Mouse (Mus musculus): ENCODE data around the gene Tph1. TPM values are rescaled to one million over a fixed set of nuclear protein-coding genes. Genes with fewer than 3 reads are reported as not detected.
A peak's percentile ranks its signal among the peaks of the same experiment; 100 is the strongest.

Gene Tph1
- polyA plus RNA-seq, 1 experiment from 2014 or later = 0.67 TPM

GRCm38 (mm10) chr7:46612421-46612937 is 59.9 kb downstream of the Tph1 start:
- Histone ChIP-seq H3K4me3 (replicated peaks) (no peak overlapping the region), H3K9me3 (no peaks in the 10 kb centered on the region), H3K27me3 (replicated peaks) (no peaks in the 10 kb centered on the region), H3K9ac (no peak overlapping the region), H3K27ac (no peak overlapping the region), H3K36me3 (no peaks in the 10 kb centered on the region), H3K4me2 (no peak overlapping the region), H3K4me1 (no peaks in the 10 kb centered on the region)
- WGBS = 68% methylated on average over 6 of the region's 6 CpGs
- no peak for ATAC-seq (ENCODE audit: insufficient read depth, low FRiP score, low read depth)

- Histone ChIP-seq H3K4me3 (replicated peaks) (no peak overlapping the region), H3K27me3 (replicated peaks) (no peaks in the 10 kb centered on the region), H3K36me3 (no peaks in the 10 kb centered on the region), H3K4me2 (no peak overlapping the region), H3K27ac (no peak overlapping the region), H3K4me1 (no peaks in the 10 kb centered on the region), H3K9ac (no peak overlapping the region), H3K9me3 (no peaks in the 10 kb centered on the region)
- 73% methylated on average over 9 of the region's 9 CpGs for WGBS
- ATAC-seq (ENCODE audit: insufficient read depth, low FRiP score, low read depth) = no peak
Observed at GRCm38 (mm10) chr7:46611970-46612369, 60.4 kb downstream of the Tph1 start.

DNA sequence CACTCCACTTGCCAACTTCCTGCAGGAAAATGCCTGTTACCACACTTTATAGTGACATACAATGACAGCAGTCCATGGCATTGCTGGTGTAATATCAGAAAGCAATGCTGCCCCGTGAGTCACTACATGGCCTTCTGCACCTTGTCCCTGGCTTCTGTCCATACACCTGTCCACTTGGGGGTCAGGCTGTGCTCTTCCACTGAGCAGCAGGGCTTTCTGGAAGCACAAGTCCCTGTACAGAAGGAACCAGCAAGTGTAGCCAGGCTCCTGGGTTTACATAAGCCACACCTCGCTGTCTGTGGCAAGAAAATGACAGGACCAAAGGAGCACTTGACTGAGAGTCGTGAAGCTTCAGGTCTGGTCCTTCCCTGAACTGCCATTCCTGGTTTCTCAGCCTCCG is 63.0 kb downstream of the Tph1 start:
- WGBS = 79% methylated on average over 4 of the region's 4 CpGs
- Histone ChIP-seq H3K27ac (no peak overlapping the region), H3K36me3 (no peaks in the 10 kb centered on the region), H3K4me1 (no peaks in the 10 kb centered on the region), H3K9ac (no peak overlapping the region), H3K27me3 (replicated peaks) (no peaks in the 10 kb centered on the region), H3K4me3 (replicated peaks) (no peak overlapping the region), H3K4me2 (no peak overlapping the region), H3K9me3 (no peaks in the 10 kb centered on the region)
- ATAC-seq (ENCODE audit: insufficient read depth, low FRiP score, low read depth) = no peak

- 56% methylated on average over 11 of the region's 11 CpGs for WGBS
Observed at GRCm38 (mm10) chr7:46607428-46608055, 64.8 kb downstream of the Tph1 start.

DNA sequence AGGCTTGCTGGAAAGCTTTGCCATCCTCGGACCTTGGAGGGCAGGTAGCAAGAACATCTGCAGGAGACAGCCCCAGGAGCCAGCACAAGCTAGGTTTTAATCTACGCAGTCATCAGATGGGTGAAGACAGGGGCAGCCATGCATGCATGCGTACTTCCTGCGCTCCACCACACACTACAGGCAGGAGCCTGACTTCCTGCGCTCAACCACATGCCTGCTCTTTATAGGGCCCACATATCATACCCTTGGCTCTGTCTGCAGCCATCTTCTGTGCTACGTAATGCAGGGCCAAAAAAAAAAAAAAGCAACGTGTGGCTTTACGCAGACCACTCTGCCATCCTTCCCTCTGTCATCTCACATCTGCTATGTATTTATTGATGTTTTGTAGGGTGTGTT is 65.3 kb downstream of the Tph1 start:
- no peak for ATAC-seq (ENCODE audit: insufficient read depth, low FRiP score, low read depth)

More at GRCm38 (mm10) chr7:46607428-46608055, 64.8 kb downstream of the Tph1 start:
- no peaks in the 10 kb centered on the region for H3K4me1 ChIP-seq
- peak; percentile 14; the same call in 1 of the 2 replicates for ATAC-seq (ENCODE audit: insufficient read depth, low FRiP score, low read depth)
- H3K9ac ChIP-seq = no peak overlapping the region
- no peak overlapping the region for H3K27ac ChIP-seq
- H3K4me2 ChIP-seq = no peak overlapping the region
- no peaks in the 10 kb centered on the region for H3K27me3 ChIP-seq (replicated peaks)
- H3K4me3 ChIP-seq (replicated peaks) = no peak overlapping the region
- no peaks in the 10 kb centered on the region for H3K9me3 ChIP-seq
- no peaks in the 10 kb centered on the region for H3K36me3 ChIP-seq

DNA sequence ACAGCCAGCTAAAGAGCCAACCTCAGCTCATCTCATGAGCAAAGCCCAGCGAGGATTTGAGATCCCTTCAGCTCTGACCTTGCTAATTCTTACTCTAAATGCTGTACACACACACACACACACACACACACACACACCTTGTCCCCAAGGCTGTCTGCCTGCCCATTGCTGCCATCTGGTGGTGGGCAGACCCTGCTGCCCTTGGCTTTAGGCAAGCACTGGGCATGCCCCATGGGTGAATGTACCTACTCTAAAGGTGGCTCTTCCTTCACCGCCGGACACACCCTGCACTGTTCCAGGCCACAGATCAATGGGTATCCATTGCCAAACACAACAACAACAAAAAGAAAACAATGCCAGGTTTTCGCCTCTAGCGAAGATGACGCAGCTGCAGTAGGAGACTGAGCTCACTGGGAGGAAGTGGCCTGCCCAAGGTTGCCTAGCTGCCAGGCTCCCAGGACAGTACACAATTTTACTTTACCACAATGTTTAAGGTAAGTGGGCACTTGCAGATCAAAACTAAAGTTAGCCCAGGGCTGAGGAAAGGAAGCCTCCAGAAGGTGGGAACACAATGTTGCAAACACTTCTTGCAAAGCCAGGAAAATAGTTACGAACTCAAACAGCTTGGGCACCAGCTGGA is 65.8 kb downstream of the Tph1 start:
- H3K27ac ChIP-seq = no peak overlapping the region
- no peaks in the 10 kb centered on the region for H3K36me3 ChIP-seq
- no peak overlapping the region for H3K4me2 ChIP-seq
- H3K4me1 ChIP-seq = no peaks in the 10 kb centered on the region
- 76% methylated on average over 7 of the region's 7 CpGs for WGBS
- no peak overlapping the region for H3K9ac ChIP-seq
- H3K4me3 ChIP-seq (replicated peaks) = no peak overlapping the region
- ATAC-seq (ENCODE audit: insufficient read depth, low FRiP score, low read depth) = no peak
- H3K9me3 ChIP-seq = no peaks in the 10 kb centered on the region
- no peaks in the 10 kb centered on the region for H3K27me3 ChIP-seq (replicated peaks)

More for the DNA sequence above, 65.3 kb downstream of the Tph1 start:
- H3K9me3 ChIP-seq = no peaks in the 10 kb centered on the region
- H3K4me2 ChIP-seq = no peak overlapping the region
- H3K27me3 ChIP-seq (replicated peaks) = no peaks in the 10 kb centered on the region
- no peak overlapping the region for H3K9ac ChIP-seq
- WGBS = 73% methylated on average over 8 of the region's 8 CpGs
- H3K4me1 ChIP-seq = no peaks in the 10 kb centered on the region
- no peak overlapping the region for H3K27ac ChIP-seq
- H3K4me3 ChIP-seq (replicated peaks) = no peak overlapping the region
- no peaks in the 10 kb centered on the region for H3K36me3 ChIP-seq

DNA sequence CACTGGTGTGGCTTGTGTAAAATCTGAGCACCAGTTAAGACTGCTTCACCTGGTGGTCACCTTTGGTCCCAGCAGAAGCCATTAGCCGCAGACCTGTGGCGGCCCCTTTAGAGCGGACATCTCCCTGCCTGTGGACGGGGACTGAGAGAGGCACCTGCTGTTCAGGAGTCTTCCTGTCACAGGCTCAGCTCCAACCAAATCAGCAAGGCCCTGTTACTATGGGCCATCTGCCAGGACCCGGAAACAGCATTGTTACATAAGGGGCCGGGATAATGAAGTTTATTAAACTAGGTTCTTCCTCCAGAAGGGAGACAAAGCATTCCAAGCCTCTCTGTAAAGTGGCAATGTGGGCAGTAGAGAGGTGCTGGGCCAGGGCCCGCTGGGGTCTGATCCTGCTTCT is 69.3 kb downstream of the Tph1 start:
- no peak overlapping the region for H3K4me3 ChIP-seq (replicated peaks)
- H3K9me3 ChIP-seq = no peaks in the 10 kb centered on the region
- no peak overlapping the region for H3K4me2 ChIP-seq
- H3K36me3 ChIP-seq = no peaks in the 10 kb centered on the region
- WGBS = 80% methylated on average over 7 of the region's 7 CpGs
- no peak overlapping the region for H3K27ac ChIP-seq
- no peak overlapping the region for H3K9ac ChIP-seq
- H3K4me1 ChIP-seq = no peaks in the 10 kb centered on the region
- no peak for ATAC-seq (ENCODE audit: insufficient read depth, low FRiP score, low read depth)
- H3K27me3 ChIP-seq (replicated peaks) = no peaks in the 10 kb centered on the region

DNA sequence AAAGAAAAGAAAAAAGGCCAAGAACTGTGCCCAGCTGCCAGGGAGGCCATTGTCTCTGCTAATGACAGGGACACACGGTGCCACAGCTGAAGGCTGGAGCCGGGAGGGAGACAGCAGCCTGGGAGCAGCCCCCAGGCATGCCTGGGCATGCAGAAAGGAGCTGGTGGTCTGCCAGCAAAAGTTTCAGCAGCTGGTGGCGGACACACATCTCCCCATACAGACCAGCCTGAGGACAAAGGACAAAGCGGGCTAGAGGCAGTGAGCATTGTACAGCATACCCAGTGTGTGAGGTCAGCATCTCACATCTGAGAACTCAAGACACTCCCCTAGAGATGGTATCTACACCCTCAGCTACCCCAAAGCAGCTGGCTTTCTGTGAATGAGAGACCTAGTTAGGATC is 70.3 kb downstream of the Tph1 start:
- Histone ChIP-seq H3K4me1 (no peaks in the 10 kb centered on the region), H3K27me3 (replicated peaks) (no peaks in the 10 kb centered on the region), H3K4me3 (replicated peaks) (no peak overlapping the region), H3K9me3 (no peaks in the 10 kb centered on the region), H3K27ac (no peak overlapping the region), H3K4me2 (no peak overlapping the region), H3K36me3 (no peaks in the 10 kb centered on the region), H3K9ac (no peak overlapping the region)
- ATAC-seq (ENCODE audit: insufficient read depth, low FRiP score, low read depth) = peak; percentile 48; the same call in 1 of the 2 replicates
- WGBS = 67% methylated on average over 4 of the region's 4 CpGs

DNA sequence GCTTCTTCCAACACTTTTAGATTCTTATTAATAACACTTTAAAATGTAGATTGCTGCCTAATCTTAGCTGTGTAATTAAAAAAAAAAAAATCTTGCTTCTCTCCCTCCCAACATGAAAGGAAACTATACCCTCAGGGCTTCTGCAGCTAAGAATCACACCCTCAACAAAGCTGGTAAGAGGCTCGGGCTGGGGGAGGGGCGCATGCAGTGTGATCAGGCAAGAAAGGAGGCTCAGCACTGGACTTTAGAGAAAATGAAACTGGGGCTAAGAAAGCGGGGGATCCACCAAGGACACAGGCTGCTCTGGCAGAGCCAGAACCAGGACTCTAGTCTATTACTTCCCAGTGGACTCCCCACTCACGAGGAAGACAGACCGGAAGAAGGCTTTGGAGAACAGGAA is 71.2 kb downstream of the Tph1 start:
- WGBS = 60% methylated on average over 5 of the region's 5 CpGs
- Histone ChIP-seq H3K27ac (no peak overlapping the region), H3K4me1 (no peaks in the 10 kb centered on the region), H3K9ac (no peak overlapping the region), H3K27me3 (replicated peaks) (no peaks in the 10 kb centered on the region), H3K4me3 (replicated peaks) (no peak overlapping the region), H3K4me2 (no peak overlapping the region), H3K36me3 (no peaks in the 10 kb centered on the region), H3K9me3 (no peaks in the 10 kb centered on the region)
- no peak for ATAC-seq (ENCODE audit: insufficient read depth, low FRiP score, low read depth)

GRCm38 (mm10) chr7:46597006-46597405 is 75.3 kb downstream of the Tph1 start:
- WGBS = 87% methylated on average over 2 of the region's 2 CpGs
- Histone ChIP-seq H3K36me3 (no peaks in the 10 kb centered on the region), H3K27me3 (replicated peaks) (no peaks in the 10 kb centered on the region), H3K9ac (no peak overlapping the region), H3K4me1 (no peaks in the 10 kb centered on the region), H3K4me3 (replicated peaks) (no peak overlapping the region), H3K9me3 (no peaks in the 10 kb centered on the region), H3K4me2 (no peak overlapping the region), H3K27ac (no peak overlapping the region)
- ATAC-seq (ENCODE audit: insufficient read depth, low FRiP score, low read depth) = no peak
